Mouse (Mus musculus) stomach, postnatal 0 days (tissue): ENCODE data around the gene Wdr74.

Source experiments
- CTCF ChIP-seq: IDR thresholded peaks from 2 replicates; pipeline ENCODE4 v1.5.1; 2016; ENCODE audit warnings: antibody characterized with exemption, low read depth, mild to moderate bottlenecking, moderate library complexity
- EP300 ChIP-seq: optimal IDR thresholded peaks from 2 replicates; pipeline ENCODE3; 2016; ENCODE audit warnings: antibody characterized with exemption

DNA sequence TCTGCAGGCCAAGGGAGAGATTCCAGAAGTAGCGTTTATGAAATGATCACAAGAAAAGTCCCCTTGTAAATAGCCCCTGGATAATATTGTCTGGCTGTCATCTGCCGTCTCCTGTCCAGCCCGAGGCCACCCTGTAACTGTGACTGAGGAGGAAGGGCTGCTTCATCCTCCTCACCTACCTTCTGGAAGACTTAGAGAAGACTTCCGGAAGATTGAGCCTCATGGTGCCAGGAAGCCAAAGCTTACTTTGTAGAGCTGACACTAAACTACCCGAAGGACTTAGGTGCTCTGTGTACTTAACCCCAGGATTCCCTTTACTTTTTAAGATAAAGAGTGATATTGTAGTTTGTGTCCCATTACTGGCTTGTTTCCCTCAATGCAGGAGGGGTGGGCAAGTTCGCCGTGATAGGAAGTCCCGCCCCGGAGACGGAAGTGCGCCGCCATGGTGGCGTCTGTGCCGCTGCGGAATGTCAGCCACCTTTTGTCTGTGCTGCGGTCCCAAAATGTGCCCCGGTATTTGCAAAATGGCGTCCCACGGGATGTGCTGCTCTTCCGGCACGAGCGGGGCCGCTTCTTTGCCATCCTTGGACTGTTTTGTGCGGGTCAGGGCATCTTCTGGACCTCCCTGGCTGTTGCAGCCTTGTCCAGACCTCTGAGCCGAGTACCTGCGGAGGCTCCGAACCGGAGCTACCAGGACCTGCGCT is 35.1 kb downstream of the Wdr74 start, which contains the start of gene Tmem223:
- TF ChIP-seq CTCF, result peak; percentile 29; the same call in 1 of the 2 replicates
- no peak for TF ChIP-seq EP300
